Mouse (Mus musculus): Measurements from ENCODE around the gene Tceal6.
"Not testable (repeated sequence)": the region's sequence is repeated elsewhere in the genome, so short reads cannot be mapped to it uniquely, and the experiment has no call there.

Tceal6 gene

GRCm38 (mm10) chrX:135210436-135211221 is at the start of gene Tceal6:
Gene Tceal6 (minus strand): TSS chrX:135210687.
- DNase-seq (ENCODE audit: low read depth in 2 of 2, low spot score in 2 of 2), result no peak

GRCm38 (mm10) chrX:135209773-135210435 is 583 bp downstream of the Tceal6 start:
- DNase-seq (ENCODE audit: low read depth in 2 of 2, low spot score in 2 of 2), result not testable (repeated sequence)

- DNase-seq (ENCODE audit: low read depth in 2 of 2, low spot score in 2 of 2), result not testable (repeated sequence)
Observed at GRCm38 (mm10) chrX:135189924-135190323, 20.6 kb downstream of the Tceal6 start.

- not testable (repeated sequence) for DNase-seq (ENCODE audit: low read depth in 2 of 2, low spot score in 2 of 2)
Observed at GRCm38 (mm10) chrX:135188661-135189060, 21.8 kb downstream of the Tceal6 start.

- not testable (repeated sequence) for DNase-seq (ENCODE audit: low read depth in 2 of 2, low spot score in 2 of 2)
Observed at GRCm38 (mm10) chrX:135177532-135177931, 33.0 kb downstream of the Tceal6 start, which contains the start of gene Gm15023. Gene Gm15023 (minus strand): TSS chrX:135177632.

All from CD8-positive naive resting alpha-beta T cell, adult 2 months (primary cell).